Mouse (Mus musculus) embryonic facial prominence, embryonic 14.5 days (tissue): ENCODE measurements at regions not wholly inside any gene's neighbourhood (a gene's known extent, or its start where the extent isn't known, plus 50 kb on each side); places are given as distances from the start of the nearest gene placed in this dataset.
A peak's percentile ranks its signal among the peaks of the same experiment; 100 is the strongest.

Experiments
- ATAC-seq: fragments of 200-750 bp; cut with Nextera tagmentation; 2 replicates; pipeline ENCODE4 v1.8.0; 2017; ENCODE audit warnings: low read depth, moderate number of reproducible peaks, moderate TSS enrichment
- DNase-seq: peaks from one replicate; pipeline ENCODE4 v3.0.0-alpha.2; 2015; ENCODE audit warnings: low spot score
- H3K27ac ChIP-seq: fragments of 300-500 bp; sonication (generic); replicated peaks from 2 replicates; pipeline ENCODE4 v1.5.1; 2014; ENCODE audit warnings: low read depth, mild to moderate bottlenecking, low read length, moderate library complexity
- H3K27me3 ChIP-seq: fragments of 300-500 bp; sonication (generic); replicated peaks from 2 replicates; pipeline ENCODE4 v1.6.1; 2014; ENCODE audit warnings: low read length; ENCODE audit not compliant: control insufficient read depth, insufficient read depth
- H3K36me3 ChIP-seq: fragments of 300-500 bp; sonication (generic); 2 replicates; pipeline ENCODE4 v1.6.1; 2014; ENCODE audit warnings: low read length, mixed read lengths; ENCODE audit not compliant: control insufficient read depth, insufficient read depth
- H3K4me1 ChIP-seq: fragments of 300-500 bp; sonication (generic); 2 replicates; pipeline ENCODE4 v1.6.1; 2014; ENCODE audit warnings: antibody characterized with exemption, low read length; ENCODE audit not compliant: control insufficient read depth, insufficient read depth
- H3K4me2 ChIP-seq: fragments of 300-500 bp; sonication (generic); 2 replicates; pipeline ENCODE4 v1.6.1; 2014; ENCODE audit warnings: low read depth, mild to moderate bottlenecking, low read length, moderate library complexity, mixed read lengths
- H3K4me3 ChIP-seq: fragments of 300-500 bp; sonication (generic); 2 replicates; pipeline ENCODE4 v1.5.1; 2014; ENCODE audit warnings: low read depth, mild to moderate bottlenecking, low read length
- H3K9ac ChIP-seq: fragments of 300-500 bp; sonication (generic); 2 replicates; pipeline ENCODE4 v1.6.1; 2014; ENCODE audit warnings: low read depth, mild to moderate bottlenecking, low read length, moderate library complexity, mixed read lengths
- H3K9me3 ChIP-seq: fragments of 300-500 bp; sonication (generic); 2 replicates; pipeline ENCODE4 v1.6.1; 2016; ENCODE audit warnings: low read length; ENCODE audit not compliant: control insufficient read depth
- WGBS: fragments of 180-500 bp; shearing (Covaris S2); extraction: QIAGEN DNeasy Blood & Tissue Kit; methylation state at CpG from one replicate; pipeline ENCODE4 v1.1.7; 2014; 5-methylcytosine and 5-hydroxymethylcytosine counted together

DNA sequence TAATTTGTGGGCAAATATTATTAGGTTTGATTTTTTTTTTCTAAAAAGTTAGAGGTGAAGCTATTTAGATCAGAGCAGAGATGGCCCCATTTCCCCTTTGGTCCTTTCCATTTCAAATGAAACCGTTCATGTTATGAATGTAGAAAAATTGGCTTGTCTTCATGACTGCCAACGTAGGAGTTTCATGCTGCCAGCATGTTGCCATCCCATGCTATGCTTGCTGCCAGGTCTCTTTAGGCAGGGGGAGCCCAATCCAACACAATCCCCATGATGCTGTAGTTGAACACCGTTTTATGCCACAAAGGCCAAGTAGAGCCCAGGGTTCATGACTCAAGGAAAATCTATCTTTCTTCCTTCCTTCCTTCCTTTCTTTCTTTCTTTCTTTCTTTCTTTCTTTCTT is 259.5 kb downstream of the Abcc12 start:
- WGBS, result 84% methylated on average over 3 of the region's 3 CpGs
- no peaks in the 10 kb centered on the region for H3K27me3 ChIP-seq
- ATAC-seq, result no peak

GRCm38 (mm10) chr8:86318531-86318930 is 262.0 kb downstream of the Abcc12 start:
- H3K36me3 ChIP-seq, result no peaks in the 10 kb centered on the region
- no peaks in the 10 kb centered on the region for H3K9me3 ChIP-seq
- no peak overlapping the region for H3K9ac ChIP-seq
- no peak overlapping the region for H3K27ac ChIP-seq
- H3K4me2 ChIP-seq, result no peak overlapping the region
- peak; percentile 16 for DNase-seq
- WGBS, result 59% methylated on average over 3 of the region's 3 CpGs
- H3K4me1 ChIP-seq, result no peaks in the 10 kb centered on the region
- H3K27me3 ChIP-seq, result no peaks in the 10 kb centered on the region
- no peak for ATAC-seq
- H3K4me3 ChIP-seq, result no peak overlapping the region

More for the DNA sequence above, 259.5 kb downstream of the Abcc12 start:
- no peaks in the 10 kb centered on the region for H3K4me1 ChIP-seq
- H3K9ac ChIP-seq, result no peak overlapping the region
- H3K4me2 ChIP-seq, result no peak overlapping the region
- no peaks in the 10 kb centered on the region for H3K9me3 ChIP-seq
- DNase-seq, result no peak
- H3K36me3 ChIP-seq, result no peaks in the 10 kb centered on the region
- no peak overlapping the region for H3K27ac ChIP-seq
- H3K4me3 ChIP-seq, result no peak overlapping the region

- Histone ChIP-seq H3K9ac (no peak overlapping the region), H3K27me3 (no peaks in the 10 kb centered on the region), H3K4me3 (no peak overlapping the region), H3K4me2 (no peak overlapping the region), H3K27ac (no peak overlapping the region), H3K4me1 (no peaks in the 10 kb centered on the region), H3K36me3 (no peaks in the 10 kb centered on the region), H3K9me3 (no peaks in the 10 kb centered on the region)
- WGBS, result 85% methylated on average over 7 of the region's 7 CpGs
- ATAC-seq, result no peak
- DNase-seq, result no peak
Measured at GRCm38 (mm10) chr8:86316236-86316635, 264.2 kb downstream of the Abcc12 start.

GRCm38 (mm10) chr8:86309460-86309859 is 271.0 kb downstream of the Abcc12 start:
- peak; percentile 55 for DNase-seq
- Histone ChIP-seq H3K27me3 (no peaks in the 10 kb centered on the region), H3K9me3 (no peaks in the 10 kb centered on the region), H3K4me1 (no peaks in the 10 kb centered on the region), H3K9ac (no peak overlapping the region), H3K36me3 (no peaks in the 10 kb centered on the region), H3K4me3 (no peak overlapping the region), H3K4me2 (no peak overlapping the region), H3K27ac (no peak overlapping the region)
- 58% methylated on average over 2 of the region's 2 CpGs for WGBS
- ATAC-seq, result no peak

DNA sequence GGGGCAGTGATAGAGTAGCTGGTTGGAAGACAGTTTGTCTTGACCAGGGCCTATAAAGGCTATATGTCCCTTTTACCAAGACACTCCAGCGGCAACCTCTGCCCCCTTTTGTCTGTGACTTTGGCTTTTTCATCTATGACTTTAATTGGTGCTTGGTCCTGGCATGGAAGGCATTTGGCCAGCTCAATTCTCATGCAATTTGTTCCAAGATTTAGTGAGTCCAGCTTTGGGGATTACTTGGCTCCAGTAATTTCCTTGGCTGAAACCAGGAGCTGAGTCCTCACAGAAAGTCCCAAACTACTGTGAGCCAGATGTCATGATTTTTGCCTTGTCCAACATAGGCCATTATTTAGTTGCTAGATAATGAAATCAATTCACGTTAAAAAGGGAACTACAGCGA is 273.1 kb downstream of the Abcc12 start:
- DNase-seq (no peak), ATAC-seq (no peak)
- H3K36me3 ChIP-seq, result no peaks in the 10 kb centered on the region
- H3K4me1 ChIP-seq, result no peaks in the 10 kb centered on the region
- no peak overlapping the region for H3K27ac ChIP-seq
- 81% methylated on average over 3 of the region's 3 CpGs for WGBS
- no peaks in the 10 kb centered on the region for H3K27me3 ChIP-seq
- no peak overlapping the region for H3K4me2 ChIP-seq
- no peaks in the 10 kb centered on the region for H3K9me3 ChIP-seq
- H3K4me3 ChIP-seq, result no peak overlapping the region
- H3K9ac ChIP-seq, result no peak overlapping the region

DNA sequence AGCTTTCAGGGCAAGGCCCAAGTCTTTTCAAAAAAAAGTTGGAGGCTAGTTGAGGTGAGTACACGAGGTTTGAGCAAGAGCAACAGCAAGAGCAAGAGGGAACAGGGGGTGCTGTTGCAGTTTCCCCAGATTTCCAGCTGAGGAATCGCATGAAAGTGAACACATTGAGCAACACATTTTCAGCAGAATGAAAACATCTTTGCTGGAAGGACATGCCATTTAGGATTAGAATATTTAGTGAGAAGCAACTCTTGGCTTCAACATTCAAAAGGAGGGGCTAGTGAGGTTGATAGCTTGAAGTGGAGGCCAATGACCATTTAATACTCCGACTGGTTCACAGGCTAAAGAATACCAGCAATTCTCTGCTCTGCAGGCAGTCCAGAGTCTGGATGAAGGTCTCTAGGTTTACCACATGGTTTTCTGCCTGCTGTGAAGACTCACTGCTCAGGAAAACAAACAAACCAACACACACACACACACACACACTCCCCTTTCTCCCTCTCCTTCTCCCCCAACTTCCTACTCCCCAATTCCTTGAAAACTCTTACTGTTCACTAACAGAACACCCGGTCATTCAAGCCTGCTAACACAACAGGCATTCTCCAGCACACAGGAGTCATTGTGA is 278.5 kb downstream of the Abcc12 start:
- ATAC-seq (no peak), DNase-seq (no peak)
- H3K9ac ChIP-seq, result no peak overlapping the region
- H3K4me2 ChIP-seq, result no peak overlapping the region
- no peaks in the 10 kb centered on the region for H3K27me3 ChIP-seq
- 45% methylated on average over 4 of the region's 4 CpGs for WGBS
- H3K4me1 ChIP-seq, result no peaks in the 10 kb centered on the region
- no peak overlapping the region for H3K4me3 ChIP-seq
- H3K27ac ChIP-seq, result no peak overlapping the region
- H3K9me3 ChIP-seq, result no peaks in the 10 kb centered on the region
- H3K36me3 ChIP-seq, result no peaks in the 10 kb centered on the region

- Histone ChIP-seq H3K9ac (no peak overlapping the region), H3K9me3 (no peaks in the 10 kb centered on the region), H3K36me3 (no peaks in the 10 kb centered on the region), H3K27ac (no peak overlapping the region), H3K27me3 (no peaks in the 10 kb centered on the region), H3K4me3 (no peak overlapping the region), H3K4me1 (no peaks in the 10 kb centered on the region), H3K4me2 (no peak overlapping the region)
- ATAC-seq, result no peak
- WGBS, result 63% methylated on average over 3 of the region's 3 CpGs
- peak; percentile 27 for DNase-seq
Measured at GRCm38 (mm10) chr8:86288713-86289384, 291.6 kb downstream of the Abcc12 start.

GRCm38 (mm10) chr8:86282922-86283321 is 297.6 kb downstream of the Abcc12 start:
- H3K27me3 ChIP-seq, result no peaks in the 10 kb centered on the region
- H3K36me3 ChIP-seq, result no peaks in the 10 kb centered on the region
- 64% methylated on average over 7 of the region's 7 CpGs for WGBS
- no peaks in the 10 kb centered on the region for H3K4me1 ChIP-seq
- no peak overlapping the region for H3K9ac ChIP-seq
- H3K9me3 ChIP-seq, result no peaks in the 10 kb centered on the region
- no peak overlapping the region for H3K4me3 ChIP-seq
- no peak overlapping the region for H3K27ac ChIP-seq
- no peak for ATAC-seq
- no peak for DNase-seq
- no peak overlapping the region for H3K4me2 ChIP-seq
